ENCODE assay signal across 23 mouse cellular contexts in the genomic region with DNA sequence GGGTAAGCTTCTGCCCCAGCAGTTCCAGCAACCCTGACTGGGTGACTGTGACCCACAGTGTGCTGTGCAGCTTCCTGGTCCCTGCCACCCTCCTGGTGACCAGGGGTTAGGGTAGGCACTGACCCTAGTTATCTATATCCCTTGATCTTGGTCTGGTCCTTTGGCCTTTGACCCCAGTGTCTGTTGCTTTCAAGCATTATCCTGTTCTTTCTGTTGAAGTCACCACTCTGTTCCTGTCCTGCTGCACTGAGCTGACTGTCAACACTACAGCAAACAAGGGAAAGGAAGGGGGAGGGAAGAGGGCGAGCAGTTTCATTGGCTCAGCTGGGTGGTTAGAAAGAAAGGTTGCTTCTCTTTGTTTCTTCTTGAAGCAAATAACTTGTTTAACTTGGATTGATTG.
A peak's percentile ranks its signal among the peaks of the same experiment; 100 is the strongest.
DNase-seq lines count a peak whose midpoint lies in the region; ATAC-seq and TF ChIP-seq lines count a peak whose summit lies in the region.
"Had no signal": no experiment of that assay in that cellular context is flagged by ENCODE, and none has a peak within 500 bp of the region (broad histone marks: within the 10 kb centered on the region; RNA-seq: fewer than 3 reads in every experiment).

No protein-coding gene starts in this region.

- no peaks in the 10 kb centered on the region for H3K9me3 ChIP-seq in limb, embryonic 14.5 days (ENCODE audit: control insufficient read depth, low read length)
- no peaks in the 10 kb centered on the region for H3K9me3 ChIP-seq in limb, embryonic 10.5 days (replicated peaks)
- H3K9me3 ChIP-seq in embryonic facial prominence, embryonic 10.5 days = no peaks in the 10 kb centered on the region
- H3K9me3 ChIP-seq in liver, embryonic 13.5 days (replicated peaks) = no peaks in the 10 kb centered on the region
- H3K9me3 ChIP-seq: embryonic facial prominence, embryonic 15.5 days; forebrain, embryonic 12.5 days; limb, embryonic 15.5 days; megakaryocyte, embryonic 14.5 days; neural tube, embryonic 15.5 days had no signal

- H3K4me1 ChIP-seq in limb, embryonic 14.5 days (ENCODE audit: control insufficient read depth, insufficient read depth, low read length) = peaks cover 6% of the 10 kb centered on the region; the same call in 1 of the 2 replicates
- peaks cover 17% of the 10 kb centered on the region for H3K4me1 ChIP-seq in limb, embryonic 10.5 days
- peaks cover 20% of the 10 kb centered on the region for H3K4me1 ChIP-seq in embryonic facial prominence, embryonic 10.5 days
- H3K4me1 ChIP-seq in liver, embryonic 13.5 days (replicated peaks) = peaks cover 10% of the 10 kb centered on the region
- H3K4me1 ChIP-seq: forebrain, embryonic 12.5 days; limb, embryonic 15.5 days; megakaryocyte, embryonic 14.5 days; neural tube, embryonic 15.5 days had no signal

- H3K4me2 ChIP-seq in limb, embryonic 14.5 days (replicated peaks; ENCODE audit: low read depth, low read length, severe bottlenecking) = no peak overlapping the region
- H3K4me2 ChIP-seq in liver, embryonic 13.5 days = no peak overlapping the region
- H3K4me2 ChIP-seq: embryonic facial prominence, embryonic 15.5 days; forebrain, embryonic 12.5 days; heart, embryonic 11.5 days; hindbrain, embryonic 14.5 days; limb, embryonic 15.5 days; neural tube, embryonic 15.5 days had no signal

- H3K27ac ChIP-seq in limb, embryonic 14.5 days (replicated peaks; ENCODE audit: low read depth, low read length) = no peak overlapping the region
- no peak overlapping the region for H3K27ac ChIP-seq in limb, embryonic 10.5 days
- H3K27ac ChIP-seq in embryonic facial prominence, embryonic 10.5 days (replicated peaks) = no peak overlapping the region
- peak overlapping the region; percentile 67 for H3K27ac ChIP-seq in liver, embryonic 13.5 days
- H3K27ac ChIP-seq: embryonic facial prominence, embryonic 15.5 days; forebrain, embryonic 12.5 days; hindbrain, embryonic 14.5 days; left cerebral cortex, adult 2 months; limb, embryonic 15.5 days; neural tube, embryonic 15.5 days had no signal

- peak; percentile 1 for DNase-seq in limb, embryonic 14.5 days (ENCODE audit: low spot score)
- DNase-seq in limb, embryonic 10.5 days (ENCODE audit: low spot score) = no peak
- DNase-seq in embryonic facial prominence, embryonic 10.5 days (ENCODE audit: low spot score) = peak; percentile 14
- DNase-seq in liver, embryonic 13.5 days = peak; percentile 6
- peak; percentile 49 for DNase-seq in lung, postnatal 36 days
- DNase-seq in right cerebral cortex, postnatal 10 days (ENCODE audit: low spot score in 2 of 2) = no peak
- DNase-seq in heart, adult 18-20 months = no peak
- no peak for DNase-seq in c-Kit-positive CD71-positive TER-119-positive erythroid progenitor cells, embryonic 14.5 days (ENCODE audit: low spot score)
- DNase-seq: adrenal gland, adult 8-10 months; B cell, adult 2 months; cerebellum, adult 11-12 months; gastrocnemius, postnatal 25 days; heart, postnatal 14 days; kidney, adult 11 months; kidney, postnatal 10 days had no signal

- H3K9ac ChIP-seq in limb, embryonic 14.5 days (ENCODE audit: low read depth, low read length, severe bottlenecking) = no peak overlapping the region
- H3K9ac ChIP-seq in liver, embryonic 13.5 days = no peak overlapping the region
- H3K9ac ChIP-seq: embryonic facial prominence, embryonic 15.5 days; forebrain, embryonic 12.5 days; hindbrain, embryonic 14.5 days; limb, embryonic 15.5 days; neural tube, embryonic 15.5 days had no signal

- H3K4me3 ChIP-seq in limb, embryonic 14.5 days (replicated peaks; ENCODE audit: low read length) = no peak overlapping the region
- H3K4me3 ChIP-seq in limb, embryonic 10.5 days = no peak overlapping the region
- no peak overlapping the region for H3K4me3 ChIP-seq in embryonic facial prominence, embryonic 10.5 days
- H3K4me3 ChIP-seq in liver, embryonic 13.5 days (replicated peaks) = no peak overlapping the region
- H3K4me3 ChIP-seq: embryonic facial prominence, embryonic 15.5 days; forebrain, embryonic 12.5 days; left cerebral cortex, adult 2 months; limb, embryonic 15.5 days; megakaryocyte, embryonic 14.5 days; neural tube, embryonic 15.5 days had no signal

- WGBS in limb, embryonic 14.5 days = 45% methylated on average over 1 of the region's 1 CpGs
- WGBS in limb, embryonic 10.5 days = 5% methylated on average over 1 of the region's 1 CpGs
- WGBS in embryonic facial prominence, embryonic 10.5 days = 9% methylated on average over 1 of the region's 1 CpGs
- WGBS in liver, embryonic 13.5 days (ENCODE audit: insufficient replicate concordance) = 19% methylated on average over 1 of the region's 1 CpGs

- no peak for TF ChIP-seq POLR2A in limb, embryonic 14.5 days (IDR thresholded peaks at IDR 0.05; ENCODE audit: borderline replicate concordance, extremely low read depth, insufficient read depth, insufficient read length)

- H3K36me3 ChIP-seq in limb, embryonic 14.5 days (ENCODE audit: control insufficient read depth, insufficient read depth, low read length) = no peaks in the 10 kb centered on the region
- no peaks in the 10 kb centered on the region for H3K36me3 ChIP-seq in limb, embryonic 10.5 days
- no peaks in the 10 kb centered on the region for H3K36me3 ChIP-seq in embryonic facial prominence, embryonic 10.5 days (replicated peaks)
- H3K36me3 ChIP-seq in liver, embryonic 13.5 days = no peaks in the 10 kb centered on the region
- H3K36me3 ChIP-seq: embryonic facial prominence, embryonic 15.5 days; forebrain, embryonic 12.5 days; limb, embryonic 15.5 days; neural tube, embryonic 15.5 days had no signal

- ATAC-seq in limb, embryonic 14.5 days (ENCODE audit: low FRiP score, low read depth) = no peak
- peak; percentile 88 for ATAC-seq in liver, embryonic 13.5 days (ENCODE audit: low read depth)

- H3K27me3 ChIP-seq in limb, embryonic 14.5 days (ENCODE audit: control insufficient read depth, insufficient read depth, low read length) = peaks cover 5% of the 10 kb centered on the region; the same call in 1 of the 2 replicates
- no peaks in the 10 kb centered on the region for H3K27me3 ChIP-seq in limb, embryonic 10.5 days (ENCODE audit: low read depth, poor library complexity, severe bottlenecking)
- peaks cover 39% of the 10 kb centered on the region for H3K27me3 ChIP-seq in embryonic facial prominence, embryonic 10.5 days (replicated peaks; ENCODE audit: low read depth, poor library complexity, severe bottlenecking)
- no peaks in the 10 kb centered on the region for H3K27me3 ChIP-seq in liver, embryonic 13.5 days
- H3K27me3 ChIP-seq: megakaryocyte, embryonic 14.5 days; neural tube, embryonic 15.5 days had no signal

Comparison
In these comparisons a context has a peak if more than half of its experiments do, and no peak if none do; other contexts are left out.
1. DNase-seq: peak in limb, embryonic 14.5 days (single experiment), embryonic facial prominence, embryonic 10.5 days (single experiment), liver, embryonic 13.5 days (single experiment) and lung, postnatal 36 days (single experiment); none in limb, embryonic 10.5 days (single experiment), right cerebral cortex, postnatal 10 days (0 of 2), heart, adult 18-20 months (0 of 2) and c-Kit-positive CD71-positive TER-119-positive erythroid progenitor cells, embryonic 14.5 days (single experiment).